Mouse (Mus musculus) embryonic facial prominence, embryonic 10.5 days (tissue): ENCODE data around the gene Snx18. TPM values are rescaled to one million over a fixed set of nuclear protein-coding genes. Genes with fewer than 3 reads are reported as not detected.

Experiments used
- DNase-seq: peaks from one replicate; pipeline ENCODE4 v3.0.0-alpha.2; 2017; ENCODE audit warnings: low spot score
- H3K27ac ChIP-seq: fragments of 300-500 bp; sonication (generic); replicated peaks from 2 replicates; pipeline ENCODE4 v1.5.1; 2016; ENCODE audit warnings: mild to moderate bottlenecking
- H3K27me3 ChIP-seq: fragments of 300-500 bp; sonication (generic); replicated peaks from 2 replicates; pipeline ENCODE4 v1.6.1; 2016; ENCODE audit warnings: low read depth, mild to moderate bottlenecking; ENCODE audit not compliant: poor library complexity, severe bottlenecking
- H3K36me3 ChIP-seq: fragments of 300-500 bp; sonication (generic); replicated peaks from 2 replicates; pipeline ENCODE4 v1.6.1; 2016; ENCODE audit warnings: mild to moderate bottlenecking, moderate library complexity
- H3K4me1 ChIP-seq: fragments of 300-500 bp; sonication (generic); 2 replicates; pipeline ENCODE4 v1.6.1; 2016
- H3K4me3 ChIP-seq: fragments of 300-500 bp; sonication (generic); 2 replicates; pipeline ENCODE4 v1.5.1; 2016; ENCODE audit warnings: mild to moderate bottlenecking, moderate library complexity
- H3K9me3 ChIP-seq: fragments of 300-500 bp; sonication (generic); 2 replicates; pipeline ENCODE4 v1.6.1; 2016; ENCODE audit warnings: mild to moderate bottlenecking
- WGBS: fragments of 180-500 bp; shearing (Covaris S2); methylation state at CpG from one replicate; pipeline ENCODE4 v1.1.7; 2016; 5-methylcytosine and 5-hydroxymethylcytosine counted together
- polyA plus RNA-seq: library from polyadenylated mRNA; unstranded; fragments of >200 nt; fragmentation: Nextera tagmentation; extraction: Ambion mirVana; gene quantifications from 2 replicates; pipeline ENCODE4 v1.2.1, GENCODE M21; 2016

The Snx18 gene
- polyA plus RNA-seq, 1 experiment from 2014 or later: 18.0 TPM

DNA sequence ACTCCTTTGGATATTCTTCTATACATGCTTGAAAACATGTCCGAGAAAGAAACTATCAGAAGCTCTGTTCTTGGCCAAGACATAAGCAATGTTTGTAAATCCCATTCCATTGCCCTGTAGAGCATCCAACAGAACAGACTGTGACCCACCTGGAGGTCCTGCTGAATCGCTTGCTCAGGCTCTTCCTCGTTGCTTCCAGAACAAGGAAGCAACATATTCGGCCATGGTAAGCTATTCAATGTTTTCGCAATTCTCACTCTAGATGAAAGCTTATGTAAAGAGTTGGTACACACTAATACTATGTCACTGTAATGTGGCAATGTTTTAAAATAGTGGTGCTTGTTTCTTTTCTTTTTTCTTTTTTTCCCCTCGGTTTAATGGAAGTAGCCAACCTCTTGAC is 76.0 kb downstream of the Snx18 start:
- no peaks in the 10 kb centered on the region for H3K4me1 ChIP-seq
- 90% methylated on average over 6 of the region's 6 CpGs for WGBS
- no peak overlapping the region for H3K27ac ChIP-seq
- H3K4me3 ChIP-seq: no peak overlapping the region
- H3K27me3 ChIP-seq: no peaks in the 10 kb centered on the region
- H3K36me3 ChIP-seq: no peaks in the 10 kb centered on the region
- DNase-seq: no peak
- no peaks in the 10 kb centered on the region for H3K9me3 ChIP-seq

Other genes with a start within 250 kb of the Snx18 start
- gene Hspb3, start 45.1 kb upstream of the Snx18 start, polyA plus RNA-seq: 0.20 TPM in 1 of 2 replicates, not detected in the other
- 9.8 and 11.1 TPM in 2 replicates for gene Arl15, start 175.9 kb upstream of the Snx18 start, polyA plus RNA-seq